Mouse (Mus musculus): ENCODE data around the gene Gimap1.

Gene Gimap1

GRCm38 (mm10) chr6:48740501-48741169 is 1.8 kb downstream of the Gimap1 start:
- DNase-seq (ENCODE audit: low spot score), result no peak

- no peak for DNase-seq (ENCODE audit: low spot score)
Observed at GRCm38 (mm10) chr6:48741273-48741672, 2.4 kb downstream of the Gimap1 start.

- no peak for DNase-seq (ENCODE audit: low spot score)
Observed at GRCm38 (mm10) chr6:48741711-48742206, 2.9 kb downstream of the Gimap1 start.

- no peak for DNase-seq (ENCODE audit: low spot score)
Observed at GRCm38 (mm10) chr6:48742422-48743351, 3.8 kb downstream of the Gimap1 start.

GRCm38 (mm10) chr6:48745490-48745889 is 6.6 kb downstream of the Gimap1 start:
- DNase-seq (ENCODE audit: low spot score), result no peak

GRCm38 (mm10) chr6:48745959-48746889 is 7.4 kb downstream of the Gimap1 start, which contains the start of gene Gimap5:
Gene Gimap5 (plus strand): TSS chr6:48746197.
- no peak for DNase-seq (ENCODE audit: low spot score)

GRCm38 (mm10) chr6:48747091-48747966 is 8.5 kb downstream of the Gimap1 start:
- DNase-seq (ENCODE audit: low spot score), result no peak

- DNase-seq (ENCODE audit: low spot score), result no peak
Observed at GRCm38 (mm10) chr6:48763567-48764270, 24.9 kb downstream of the Gimap1 start.

- no peak for DNase-seq (ENCODE audit: low spot score)
Observed at GRCm38 (mm10) chr6:48764496-48764895, 25.6 kb downstream of the Gimap1 start.

- no peak for DNase-seq (ENCODE audit: low spot score)
Observed at GRCm38 (mm10) chr6:48768178-48768869, 29.5 kb downstream of the Gimap1 start.

- DNase-seq (ENCODE audit: low spot score), result no peak
Observed at GRCm38 (mm10) chr6:48768933-48769332, 30.1 kb downstream of the Gimap1 start.

GRCm38 (mm10) chr6:48770696-48771095 is 31.8 kb downstream of the Gimap1 start, which contains the start of gene Gimap3:
Gene Gimap3 (minus strand): TSS chr6:48770851.
- no peak for DNase-seq (ENCODE audit: low spot score)

- DNase-seq (ENCODE audit: low spot score), result peak; percentile 52
Observed at GRCm38 (mm10) chr6:48772030-48772429, 33.2 kb downstream of the Gimap1 start.

GRCm38 (mm10) chr6:48784406-48784805 is 45.6 kb downstream of the Gimap1 start:
- no peak for DNase-seq (ENCODE audit: low spot score)

- no peak for DNase-seq (ENCODE audit: low spot score)
Observed at GRCm38 (mm10) chr6:48785189-48785588, 46.3 kb downstream of the Gimap1 start.

- no peak for DNase-seq (ENCODE audit: low spot score)
Observed at GRCm38 (mm10) chr6:48785601-48786000, 46.7 kb downstream of the Gimap1 start.

- no peak for DNase-seq (ENCODE audit: low spot score)
Observed at GRCm38 (mm10) chr6:48787867-48788266, 49.0 kb downstream of the Gimap1 start.
